Mouse (Mus musculus) heart, embryonic 11.5 days (tissue): ENCODE results near the gene Ephx3. TPM values are rescaled to one million over a fixed set of nuclear protein-coding genes. Genes with fewer than 3 reads are reported as not detected.
A peak's percentile ranks its signal among the peaks of the same experiment; 100 is the strongest.
"Not testable (repeated sequence)": the region's sequence is repeated elsewhere in the genome, so short reads cannot be mapped to it uniquely, and the experiment has no call there.

ENCODE experiments used
- ATAC-seq: fragments of 200-750 bp; cut with Nextera tagmentation; replicated peaks from 2 replicates; pipeline ENCODE4 v1.8.0; 2017; ENCODE audit warnings: moderate library complexity; ENCODE audit not compliant: insufficient number of reproducible peaks, low FRiP score, low TSS enrichment
- H3K27ac ChIP-seq: fragments of 300-500 bp; sonication (generic); 2 replicates; pipeline ENCODE4 v1.5.1; 2014; ENCODE audit warnings: mild to moderate bottlenecking, low read depth, low read length
- H3K27me3 ChIP-seq: fragments of 300-500 bp; sonication (generic); 2 replicates; pipeline ENCODE4 v1.6.1; 2014; ENCODE audit warnings: mild to moderate bottlenecking, low read length, mixed read lengths; ENCODE audit not compliant: control insufficient read depth, insufficient read depth
- H3K36me3 ChIP-seq: fragments of 300-500 bp; sonication (generic); 2 replicates; pipeline ENCODE4 v1.6.1; 2014; ENCODE audit warnings: mild to moderate bottlenecking, low read length, moderate library complexity, mixed read lengths; ENCODE audit not compliant: control insufficient read depth, insufficient read depth
- H3K4me1 ChIP-seq: fragments of 300-500 bp; sonication (generic); 2 replicates; pipeline ENCODE4 v1.6.1; 2014; ENCODE audit warnings: low read length; ENCODE audit not compliant: control insufficient read depth, insufficient read depth
- H3K4me2 ChIP-seq: fragments of 300-500 bp; sonication (generic); 2 replicates; pipeline ENCODE4 v1.6.1; 2014; ENCODE audit warnings: mild to moderate bottlenecking, moderate library complexity
- H3K4me3 ChIP-seq: fragments of 300-500 bp; sonication (generic); 2 replicates; pipeline ENCODE4 v1.5.1; 2014; ENCODE audit warnings: low read depth, low read length
- H3K9ac ChIP-seq: fragments of 300-500 bp; sonication (generic); 2 replicates; pipeline ENCODE4 v1.6.1; 2014; ENCODE audit warnings: mild to moderate bottlenecking, low read depth, low read length, moderate library complexity
- H3K9me3 ChIP-seq: fragments of 300-500 bp; sonication (generic); replicated peaks from 2 replicates; pipeline ENCODE4 v1.6.1; 2016; ENCODE audit warnings: low read length; ENCODE audit not compliant: control insufficient read depth
- WGBS: fragments of 180-500 bp; shearing (Covaris S2); extraction: QIAGEN DNeasy Blood & Tissue Kit; methylation state at CpG from one replicate; pipeline ENCODE4 v1.1.7; 2014; ENCODE audit not compliant: insufficient replicate concordance; 5-methylcytosine and 5-hydroxymethylcytosine counted together
- polyA plus RNA-seq: library from polyadenylated mRNA; unstranded; fragments of >200 nt; fragmentation: Nextera tagmentation; extraction: Ambion mirVana; gene quantifications from 2 replicates; pipeline ENCODE4 v1.2.1, GENCODE M21; 2014

Gene Ephx3
- polyA plus RNA-seq = not detected in 2 replicates

- no peak for ATAC-seq
- Histone ChIP-seq H3K27me3 (peaks cover 24% of the 10 kb centered on the region), H3K36me3 (no peaks in the 10 kb centered on the region), H3K4me1 (peaks cover 11% of the 10 kb centered on the region; the same call in 1 of the 2 replicates), H3K9me3 (no peaks in the 10 kb centered on the region), H3K4me3 (peak within 1 kb of the TSS; percentile 46), H3K27ac (no peak within 1 kb of the TSS), H3K9ac (peak within 1 kb of the TSS; percentile 23; the same call in 1 of the 2 replicates), H3K4me2 (peak within 1 kb of the TSS; percentile 81)
- WGBS = 5% methylated on average over 42 of the region's 42 CpGs
Measured at GRCm38 (mm10) chr17:32188863-32189636, at the start of gene Ephx3. Ephx3 (minus strand) TSS chr17:32189549.

GRCm38 (mm10) chr17:32238589-32238988 lies 49.2 kb upstream of the Ephx3 start:
- Histone ChIP-seq H3K27ac (no peak overlapping the region), H3K4me3 (no peak overlapping the region), H3K36me3 (no peaks in the 10 kb centered on the region; the same call in 1 of the 2 replicates), H3K4me2 (no peak overlapping the region), H3K9me3 (no peaks in the 10 kb centered on the region), H3K4me1 (peaks cover 21% of the 10 kb centered on the region), H3K9ac (no peak overlapping the region), H3K27me3 (no peaks in the 10 kb centered on the region)
- WGBS = 31% methylated on average over 1 of the region's 1 CpGs
- ATAC-seq = no peak

GRCm38 (mm10) chr17:32235534-32236191 lies 46.3 kb upstream of the Ephx3 start:
- H3K4me3 ChIP-seq = no peak overlapping the region
- no peak overlapping the region for H3K4me2 ChIP-seq
- no peak for ATAC-seq
- H3K9me3 ChIP-seq = no peaks in the 10 kb centered on the region
- 79% methylated on average over 5 of the region's 5 CpGs for WGBS
- H3K27ac ChIP-seq = peak overlapping the region; percentile 54; the same call in 1 of the 2 replicates
- no peaks in the 10 kb centered on the region; the same call in 1 of the 2 replicates for H3K36me3 ChIP-seq
- H3K27me3 ChIP-seq = no peaks in the 10 kb centered on the region
- no peak overlapping the region for H3K9ac ChIP-seq
- peaks cover 17% of the 10 kb centered on the region for H3K4me1 ChIP-seq

GRCm38 (mm10) chr17:32233174-32233573 lies 43.8 kb upstream of the Ephx3 start:
- Histone ChIP-seq H3K9me3 (no peaks in the 10 kb centered on the region), H3K4me3 (no peak overlapping the region), H3K27ac (no peak overlapping the region), H3K36me3 (peaks cover 9% of the 10 kb centered on the region), H3K4me1 (peaks cover 8% of the 10 kb centered on the region), H3K27me3 (no peaks in the 10 kb centered on the region), H3K4me2 (no peak overlapping the region), H3K9ac (no peak overlapping the region)
- ATAC-seq = no peak

- H3K4me1 ChIP-seq = no peaks in the 10 kb centered on the region
- no peak overlapping the region for H3K4me2 ChIP-seq
- H3K27ac ChIP-seq = no peak overlapping the region
- H3K9me3 ChIP-seq = no peaks in the 10 kb centered on the region
- H3K27me3 ChIP-seq = no peaks in the 10 kb centered on the region
- H3K9ac ChIP-seq = no peak overlapping the region
- no peak for ATAC-seq
- no peak overlapping the region for H3K4me3 ChIP-seq
- 96% methylated on average over 4 of the region's 4 CpGs for WGBS
- H3K36me3 ChIP-seq = peaks cover 23% of the 10 kb centered on the region
Measured at GRCm38 (mm10) chr17:32229256-32229655, 39.9 kb upstream of the Ephx3 start.

GRCm38 (mm10) chr17:32220873-32221272 lies 31.5 kb upstream of the Ephx3 start:
- Histone ChIP-seq H3K27ac (no peak overlapping the region), H3K27me3 (no peaks in the 10 kb centered on the region), H3K4me3 (no peak overlapping the region), H3K9me3 (no peaks in the 10 kb centered on the region), H3K36me3 (peaks cover 29% of the 10 kb centered on the region), H3K9ac (no peak overlapping the region), H3K4me2 (no peak overlapping the region), H3K4me1 (no peaks in the 10 kb centered on the region; the same call in 1 of the 2 replicates)
- WGBS = 73% methylated on average over 3 of the region's 3 CpGs
- ATAC-seq = no peak

GRCm38 (mm10) chr17:32215587-32215986 lies 26.2 kb upstream of the Ephx3 start:
- WGBS = 76% methylated on average over 4 of the region's 4 CpGs
- H3K4me3 ChIP-seq, ATAC-seq, H3K4me1 ChIP-seq, H3K4me2 ChIP-seq, H3K27me3 ChIP-seq, H3K9ac ChIP-seq, H3K27ac ChIP-seq, H3K9me3 ChIP-seq: not testable (repeated sequence)
- peaks cover 22% of the 10 kb centered on the region for H3K36me3 ChIP-seq

- not testable (repeated sequence) for H3K4me3 ChIP-seq, ATAC-seq, H3K27ac ChIP-seq, H3K9ac ChIP-seq, H3K27me3 ChIP-seq, H3K9me3 ChIP-seq, H3K4me2 ChIP-seq
- WGBS = 93% methylated on average over 6 of the region's 6 CpGs
- Histone ChIP-seq H3K36me3 (peaks cover 35% of the 10 kb centered on the region), H3K4me1 (peaks cover 15% of the 10 kb centered on the region; the same call in 1 of the 2 replicates)
Measured at GRCm38 (mm10) chr17:32211554-32211953, 22.2 kb upstream of the Ephx3 start.
